Mouse (Mus musculus) heart, postnatal 36 days (tissue): ENCODE measurements around the gene Cdkl4. TPM values are rescaled to one million over a fixed set of nuclear protein-coding genes. Genes with fewer than 3 reads are reported as not detected.

Experiments used
- DNase-seq, 2 experiments: peaks; one replicate each; pipeline ENCODE4 v3.0.0; 2021 to 2022
- intact Hi-C: fragments of 180-260 bp; cut with DNase I; formaldehyde crosslinking; loops from one replicate; pipeline ENCODE4 v1.15.1; 2025
- total RNA-seq, 2 experiments: library from RNA; stranded (reverse); gene quantifications; 2 replicates each; pipeline ENCODE4 v1.2.3; 2021

Gene Cdkl4
- total RNA-seq, 2 experiments from 2014 or later: 0.08 TPM; not detected in 1

GRCm38 (mm10) chr17:80488918-80489317, 88.7 kb downstream of the Cdkl4 start:
- intact Hi-C loops: loop anchor here (10.0 kb wide), 1 partner anchor 236 kb away; the partner anchor contains the start of gene Map4k3
- no peak for DNase-seq

DNA sequence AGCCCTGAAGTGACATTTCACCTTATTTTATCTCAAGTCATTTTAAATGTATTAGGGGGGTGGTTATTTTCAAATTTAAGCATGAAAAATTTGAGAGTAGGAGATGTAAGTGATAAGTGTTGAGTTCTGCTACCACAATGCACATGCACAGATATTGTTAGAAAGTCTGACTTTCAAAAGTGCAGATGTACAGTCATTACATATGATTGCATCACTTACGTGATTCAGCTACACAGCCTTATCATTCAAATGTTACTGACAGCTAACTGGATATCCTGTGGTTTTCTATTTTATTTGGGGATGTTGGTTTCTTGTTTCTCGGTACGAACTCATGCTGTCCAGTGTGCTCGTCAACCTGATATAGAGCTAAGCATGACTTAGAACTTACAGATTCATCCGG, 92.5 kb downstream of the Cdkl4 start:
- DNase-seq: no peak
- intact Hi-C loops: loop anchor here (10.0 kb wide), 1 partner anchor 240 kb away; the partner anchor contains the start of gene Map4k3

- intact Hi-C loops: loop anchor here (5.0 to 10.0 kb wide), 3 partner anchors 109 to 274 kb away; partner anchors contain the start of genes Gm10190, Map4k3, Srsf7 and Ttc39d
- no peak for DNase-seq
Observed at GRCm38 (mm10) chr17:80480855-80481224, 96.8 kb downstream of the Cdkl4 start.

- DNase-seq: peak; percentile 97
- intact Hi-C loops: loop anchor here (5.0 to 10.0 kb wide), 3 partner anchors 108 to 273 kb away; partner anchors contain the start of genes Gm10190, Map4k3, Srsf7 and Ttc39d
Observed at GRCm38 (mm10) chr17:80480031-80480854, 97.4 kb downstream of the Cdkl4 start, which contains the start of gene Sos1. TSS of gene Sos1 (minus strand) at chr17:80480453.

- intact Hi-C loops: loop anchor here (2.0 to 10.0 kb wide), 4 partner anchors 15 to 272 kb away; partner anchors contain the start of genes Gm10190, Map4k3, Srsf7 and Ttc39d
- DNase-seq: peak; percentile 57 to 71
Observed at GRCm38 (mm10) chr17:80479295-80480030, 98.2 kb downstream of the Cdkl4 start.

GRCm38 (mm10) chr17:80477679-80478078, 99.9 kb downstream of the Cdkl4 start:
- DNase-seq: no peak
- intact Hi-C loops: loop anchor here (2.0 kb wide), 1 partner anchor 13 kb away; no protein-coding TSS in a partner anchor

DNA sequence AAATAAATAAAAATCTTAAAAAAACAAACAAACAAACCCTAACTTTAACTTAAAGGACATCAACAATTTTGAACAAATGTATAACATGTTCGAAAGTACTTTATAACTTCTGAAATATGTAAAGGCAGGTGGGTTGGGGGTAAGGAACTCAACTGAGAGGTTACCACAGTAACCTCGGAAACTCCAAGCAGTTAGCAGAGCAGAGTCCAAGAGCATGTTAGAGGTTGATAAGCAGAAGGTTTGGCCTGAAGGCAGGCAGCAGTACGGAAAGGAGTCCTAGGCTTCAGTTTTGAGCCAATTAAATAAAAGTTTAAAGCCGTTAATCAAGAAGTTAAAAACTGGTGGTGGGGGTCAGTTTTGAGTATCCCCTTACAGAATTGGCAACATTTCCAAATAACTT, 101.1 kb downstream of the Cdkl4 start:
- intact Hi-C loops: no loop called here
- DNase-seq: no peak

Other genes starting within 250 kb of the Cdkl4 start
- not detected for gene Gm10190, start 204.3 kb downstream of the Cdkl4 start, total RNA-seq
- gene Sos1, start 97.4 kb downstream of the Cdkl4 start, total RNA-seq: 10 to 100 TPM; 10.6 to 13.4 TPM
- gene Map4k3, start 150.7 kb upstream of the Cdkl4 start, total RNA-seq: 10 to 100 TPM; 23.6 to 25.2 TPM